Mouse (Mus musculus) WW6 (cell line): ENCODE results near the gene Gnb1.

ENCODE experiments used
- DNase-seq: peaks from one replicate; pipeline ENCODE4 v3.0.0-alpha.2; 2013; ENCODE audit warnings: low read depth, low spot score

The Gnb1 gene

DNA sequence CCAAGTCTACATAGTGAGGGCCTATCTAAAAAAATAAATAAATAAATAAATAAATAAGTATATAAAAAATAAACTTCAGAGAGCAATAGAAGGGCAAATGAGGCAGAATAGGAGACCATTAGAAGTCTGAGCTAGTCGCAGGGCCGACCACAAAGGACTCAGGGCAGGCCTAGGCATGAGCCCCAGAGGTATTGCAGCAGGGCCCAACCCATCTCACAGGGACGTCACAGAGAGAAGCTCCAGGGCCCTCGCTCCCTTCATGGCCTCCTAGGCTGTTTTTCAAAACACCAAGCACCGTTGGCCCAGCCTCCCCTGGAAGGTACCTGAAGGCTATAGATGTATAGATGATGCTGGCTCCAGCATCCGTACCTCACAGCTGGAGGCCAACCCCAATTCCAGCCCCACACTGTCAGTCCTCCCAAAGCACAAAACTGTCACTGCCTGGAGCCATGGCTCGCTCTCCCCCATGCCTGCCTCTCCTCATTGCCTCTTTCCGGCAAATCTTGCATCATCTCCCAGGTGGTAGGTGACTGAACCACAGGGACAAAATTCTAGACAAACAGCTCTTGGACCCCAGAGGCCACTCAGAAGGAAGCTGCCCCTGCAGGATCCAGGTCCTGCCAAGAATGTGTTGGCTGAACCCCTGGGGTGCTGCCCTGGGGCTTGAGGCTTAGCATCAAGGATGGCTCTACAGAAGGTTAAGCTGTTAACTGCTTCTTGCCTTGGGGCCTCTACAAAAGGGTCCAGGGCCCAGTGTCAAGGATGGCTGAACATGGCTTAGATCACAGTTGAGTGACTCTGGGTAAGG lies 8.2 kb upstream of the Gnb1 start:
- DNase-seq: no peak

- no peak for DNase-seq
Measured at GRCm38 (mm10) chr4:155485521-155485920, 5.6 kb upstream of the Gnb1 start.

DNA sequence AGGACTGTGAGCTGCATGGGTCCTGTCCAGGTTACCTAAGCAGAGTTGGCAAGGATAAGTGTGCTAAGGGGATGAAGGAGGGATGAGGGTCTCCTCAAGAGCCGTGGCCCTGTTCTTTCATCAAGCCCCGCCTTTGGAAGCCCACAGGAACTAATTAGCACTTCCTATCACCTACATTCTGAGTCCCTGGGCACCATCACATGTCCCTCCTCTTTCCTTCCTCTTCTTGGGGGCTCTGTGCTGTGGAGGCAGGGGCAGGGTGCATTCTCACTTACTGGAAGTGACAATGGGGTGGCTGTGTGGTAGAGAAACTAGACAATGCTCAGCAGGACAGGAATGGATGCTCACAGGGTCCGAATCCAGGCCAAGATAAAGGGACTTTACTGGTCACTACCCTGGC lies 3.4 kb upstream of the Gnb1 start:
- no peak for DNase-seq

DNA sequence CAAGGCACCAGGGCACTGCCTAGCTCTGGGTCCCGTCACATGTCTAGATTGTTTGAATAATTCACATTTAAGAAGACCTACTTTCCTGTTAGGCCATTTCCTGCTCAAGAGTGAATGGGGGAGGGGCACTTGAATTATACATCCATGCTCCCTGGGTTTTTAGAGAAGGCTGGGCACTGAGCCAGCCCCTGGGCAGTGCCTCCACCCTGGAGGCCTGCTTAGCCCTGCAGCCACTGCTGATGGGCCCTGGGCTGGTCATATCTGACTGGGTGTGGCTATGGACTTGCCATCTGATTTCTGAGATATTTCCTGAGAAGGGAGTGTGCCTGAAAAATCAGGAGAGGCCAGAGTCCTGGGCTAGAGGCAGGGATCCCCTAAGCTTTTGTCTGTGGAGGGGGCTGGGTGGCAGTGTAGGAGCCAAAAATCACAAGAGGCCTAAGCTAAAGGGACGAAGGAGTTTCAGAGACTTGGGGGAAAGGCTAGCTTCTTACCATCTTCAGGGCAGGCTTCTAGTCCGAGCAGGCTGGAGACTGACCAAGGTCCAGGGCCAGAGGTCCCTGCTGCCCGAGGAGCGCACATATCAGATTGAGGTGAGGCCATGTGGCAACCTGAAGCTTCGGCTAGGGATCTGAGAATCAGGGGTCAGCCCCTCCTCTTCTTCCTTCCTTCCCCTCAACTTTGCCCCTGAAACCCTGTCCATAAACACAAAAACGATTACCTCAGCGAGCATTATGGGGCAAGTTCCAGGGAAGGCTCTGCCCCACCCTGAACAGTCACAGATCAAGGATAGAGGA lies 2.7 kb upstream of the Gnb1 start:
- no peak for DNase-seq

GRCm38 (mm10) chr4:155489101-155489970 lies 1.8 kb upstream of the Gnb1 start:
- DNase-seq: no peak

GRCm38 (mm10) chr4:155490456-155490855 lies 705 bp upstream of the Gnb1 start:
- no peak for DNase-seq

GRCm38 (mm10) chr4:155491529-155492130 lies 469 bp downstream of the Gnb1 start:
- no peak for DNase-seq

- no peak for DNase-seq
Measured at GRCm38 (mm10) chr4:155492131-155492633, 1.0 kb downstream of the Gnb1 start.

DNA sequence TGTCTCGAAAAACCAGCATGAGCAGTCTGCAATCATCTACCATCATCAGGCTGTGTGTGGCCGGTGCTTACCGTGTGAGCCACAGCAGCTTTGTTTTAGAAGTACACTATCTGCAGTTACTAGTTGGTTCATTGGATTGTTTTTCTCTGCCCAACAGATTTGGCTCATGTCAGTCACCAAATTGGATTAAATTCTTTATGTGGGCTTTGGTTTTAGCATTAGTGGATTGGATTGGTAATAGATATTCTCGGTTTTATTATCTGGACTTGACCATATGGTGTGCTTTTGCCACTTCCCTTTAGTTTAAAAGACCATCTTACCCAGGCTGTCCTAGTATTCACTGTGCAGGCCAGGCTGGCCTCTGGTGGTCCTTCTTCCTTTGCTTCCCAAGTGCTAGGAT lies 3.7 kb downstream of the Gnb1 start:
- no peak for DNase-seq

GRCm38 (mm10) chr4:155497963-155498362 lies 6.8 kb downstream of the Gnb1 start:
- no peak for DNase-seq

DNA sequence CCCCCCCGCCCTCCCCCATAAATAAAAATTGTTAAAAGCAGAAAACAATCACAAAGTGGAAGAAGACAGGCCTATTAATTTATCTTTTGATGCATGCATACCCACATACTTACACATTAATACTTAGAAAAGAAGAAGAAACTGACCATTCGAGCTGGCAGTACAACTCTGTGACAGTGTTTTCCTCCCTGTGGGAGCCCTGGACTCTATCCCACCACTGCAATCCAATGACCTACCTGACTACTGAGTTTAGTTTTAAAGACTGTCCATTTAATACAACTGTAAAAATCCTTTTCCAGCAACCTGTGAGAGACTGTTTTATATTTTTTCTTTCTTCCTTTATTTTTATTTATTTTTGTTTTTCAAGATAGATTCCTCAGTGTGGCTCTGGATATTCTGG lies 10.0 kb downstream of the Gnb1 start:
- no peak for DNase-seq

GRCm38 (mm10) chr4:155505067-155505466 lies 13.9 kb downstream of the Gnb1 start:
- no peak for DNase-seq

DNA sequence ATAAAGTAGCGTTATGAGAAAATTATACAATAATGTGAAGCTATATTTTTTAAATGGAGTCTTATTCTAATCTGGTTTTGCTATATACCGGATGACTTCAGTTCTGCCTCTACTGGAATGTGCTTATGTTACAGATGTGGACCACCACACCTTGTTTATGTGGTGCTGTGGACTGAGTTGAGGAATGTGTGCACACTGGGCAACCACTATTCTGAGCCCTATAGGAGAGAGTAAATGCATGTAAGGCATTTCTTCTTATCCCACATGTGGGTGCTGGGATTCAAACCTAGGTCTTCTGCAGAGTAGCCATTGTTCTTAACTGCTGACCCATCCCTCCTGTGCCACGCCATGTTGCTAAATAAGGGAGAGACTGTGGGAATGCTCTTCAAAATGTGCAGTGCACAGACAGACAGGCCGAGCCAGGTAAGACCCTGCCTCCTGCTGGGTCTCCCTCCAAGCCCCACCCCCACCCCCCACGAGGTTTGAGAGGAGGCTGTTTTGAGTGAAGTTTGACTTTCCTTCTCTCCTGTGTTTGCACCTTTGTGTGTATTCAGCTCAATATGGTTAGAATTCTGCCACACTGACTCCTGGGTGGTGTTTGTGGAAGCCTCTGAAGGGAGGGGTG lies 14.6 kb downstream of the Gnb1 start:
- no peak for DNase-seq

DNA sequence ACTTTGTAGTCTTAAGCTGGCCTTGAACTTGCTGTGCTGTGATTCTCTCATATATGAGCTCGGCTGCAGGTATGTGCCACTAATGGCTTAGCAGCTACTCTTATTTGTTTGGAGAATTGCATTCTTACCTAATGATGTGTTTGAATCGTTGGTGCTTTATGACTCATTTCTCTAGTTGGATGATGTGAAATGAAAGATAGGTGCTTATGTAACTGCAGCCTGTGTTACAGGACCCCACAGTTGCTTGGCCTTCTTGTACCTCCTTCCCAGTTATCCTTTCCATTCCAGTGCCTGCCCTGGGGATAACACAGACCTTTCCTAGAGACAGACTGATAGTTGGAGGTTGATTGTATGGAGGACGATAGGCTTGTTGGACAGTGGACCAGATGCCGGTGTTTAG lies 17.5 kb downstream of the Gnb1 start:
- no peak for DNase-seq

DNA sequence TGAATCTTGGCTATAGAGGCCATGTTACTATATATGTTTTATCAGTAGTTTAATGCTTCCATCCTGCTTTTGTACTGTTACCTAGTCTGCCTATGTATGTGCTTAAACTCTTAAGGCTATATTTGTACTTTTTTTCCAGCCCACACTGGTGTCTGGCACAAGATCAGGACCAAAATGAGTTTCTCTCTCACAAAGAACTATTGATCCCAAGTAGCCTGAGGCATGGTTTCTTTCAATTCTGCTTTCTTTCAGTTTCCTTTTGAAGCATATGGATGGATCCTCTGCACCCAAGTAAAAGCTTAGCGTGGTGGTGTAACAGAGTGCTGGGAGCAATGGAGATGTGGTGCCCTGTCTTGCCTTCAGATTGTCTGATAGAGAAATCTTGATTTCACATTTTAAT lies 19.8 kb downstream of the Gnb1 start:
- no peak for DNase-seq

DNA sequence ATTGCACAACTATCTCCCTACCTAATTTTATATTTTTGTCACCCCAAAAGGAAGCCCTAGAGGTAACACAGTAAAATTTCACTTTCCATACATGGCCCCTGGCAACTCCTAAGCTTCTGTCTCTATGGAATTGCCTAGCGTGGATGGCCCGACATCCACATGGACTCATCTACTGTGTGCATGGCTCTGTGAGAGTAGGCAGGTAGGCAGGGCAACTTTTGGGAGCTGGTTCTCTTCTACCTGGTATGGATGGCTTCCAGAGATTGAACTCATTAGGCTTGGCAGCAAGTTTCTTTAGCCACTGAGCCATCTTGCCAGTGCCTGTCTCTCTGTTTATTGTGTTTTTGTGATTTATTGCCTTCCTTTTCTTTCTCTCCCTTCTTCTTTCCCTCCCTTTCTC lies 23.6 kb downstream of the Gnb1 start:
- DNase-seq: no peak

GRCm38 (mm10) chr4:155517948-155518517 lies 26.9 kb downstream of the Gnb1 start:
- DNase-seq: no peak

DNA sequence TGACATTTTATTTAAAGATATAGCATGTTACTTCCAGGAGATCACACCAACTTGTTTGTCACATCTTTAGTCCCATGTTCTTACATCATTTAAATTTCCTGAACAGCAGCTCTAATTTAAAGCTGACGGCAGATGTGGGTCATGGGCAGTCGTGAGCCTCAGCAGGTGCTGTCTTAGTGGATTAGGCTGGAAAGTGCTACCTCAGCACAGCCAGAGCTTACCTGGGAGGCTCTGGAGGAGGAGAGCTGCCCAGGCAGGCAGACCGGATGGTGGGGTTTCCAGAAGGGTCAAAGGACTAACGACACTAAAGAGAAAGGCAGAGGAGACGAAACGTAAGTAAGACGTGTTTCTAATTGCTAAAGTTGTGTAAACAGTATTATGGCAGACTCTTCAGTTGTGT lies 31.2 kb downstream of the Gnb1 start:
- no peak for DNase-seq

DNA sequence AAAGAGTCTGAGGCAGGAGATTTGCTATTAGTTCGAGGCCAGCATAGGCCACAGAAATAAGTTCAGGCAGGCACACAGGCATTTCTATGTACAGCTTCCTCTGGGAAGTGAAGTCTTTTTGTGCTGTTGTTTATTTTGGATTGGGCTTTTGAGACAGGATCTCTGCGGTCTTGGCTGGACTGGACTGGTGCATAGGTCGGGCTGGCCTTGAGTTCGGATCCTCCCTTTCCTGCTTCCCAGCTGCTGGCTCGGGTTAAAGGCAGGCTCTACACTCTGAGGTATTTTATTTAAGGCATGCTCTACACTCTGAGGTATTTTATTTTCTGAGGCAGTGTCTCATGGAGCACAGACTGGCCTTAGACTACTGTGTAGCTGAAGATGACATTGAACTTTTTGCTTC lies 34.6 kb downstream of the Gnb1 start:
- DNase-seq: no peak

DNA sequence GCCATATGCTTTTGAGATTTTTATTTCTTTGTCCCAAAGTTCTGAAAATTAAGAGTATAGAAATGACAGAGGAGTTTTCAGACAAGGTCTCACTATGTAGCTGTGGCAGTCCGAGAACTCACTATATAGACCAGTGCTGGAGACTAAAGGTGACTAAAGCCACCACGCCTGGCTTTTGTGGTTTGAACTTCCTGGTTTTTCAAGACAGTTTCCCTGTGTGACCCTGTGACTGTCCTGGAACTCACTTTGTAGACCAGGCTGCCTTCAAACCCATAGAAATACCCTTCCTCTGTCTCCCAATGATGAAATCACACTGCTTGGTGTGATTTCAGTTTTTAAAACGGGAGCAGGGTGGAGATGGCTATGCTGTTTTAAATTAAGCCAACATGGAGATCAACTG lies 38.1 kb downstream of the Gnb1 start:
- no peak for DNase-seq

DNA sequence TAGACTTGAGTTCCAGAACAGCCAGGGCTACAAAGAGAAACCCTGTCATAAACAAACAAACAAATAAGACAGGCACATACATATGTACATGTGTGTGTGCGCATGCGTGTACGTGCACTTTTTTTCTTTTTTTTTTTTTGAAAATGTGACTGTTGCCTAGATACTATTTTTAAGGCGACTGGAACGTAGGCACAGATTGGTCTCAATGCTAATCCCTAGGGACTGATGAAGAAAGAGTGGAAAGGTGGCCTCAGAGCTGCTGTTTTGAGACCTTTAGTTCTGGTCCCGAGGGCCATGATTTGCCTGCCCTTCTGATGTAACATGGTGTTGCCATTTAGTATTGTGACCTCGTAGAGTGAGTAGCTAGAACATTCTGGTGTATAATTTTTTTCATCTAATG lies 58.8 kb downstream of the Gnb1 start:
- DNase-seq: no peak
